Mouse (Mus musculus): ENCODE results near the gene Ilf3. TPM values are rescaled to one million over a fixed set of nuclear protein-coding genes. Genes with fewer than 3 reads are reported as not detected.

Ilf3 gene
- total RNA-seq, 1 experiment from 2014 or later, result 95.9 TPM

- no peak for ATAC-seq (replicated peaks; ENCODE audit: low read depth, poor library complexity, severe bottlenecking)
Observed at GRCm38 (mm10) chr9:21433766-21434165, 66.1 kb downstream of the Ilf3 start.

- no peak for ATAC-seq (replicated peaks; ENCODE audit: low read depth, poor library complexity, severe bottlenecking)
Observed at GRCm38 (mm10) chr9:21434410-21434809, 66.7 kb downstream of the Ilf3 start.

- ATAC-seq (replicated peaks; ENCODE audit: low read depth, poor library complexity, severe bottlenecking), result peak; percentile 74
Observed at GRCm38 (mm10) chr9:21435777-21436635, 68.3 kb downstream of the Ilf3 start.

DNA sequence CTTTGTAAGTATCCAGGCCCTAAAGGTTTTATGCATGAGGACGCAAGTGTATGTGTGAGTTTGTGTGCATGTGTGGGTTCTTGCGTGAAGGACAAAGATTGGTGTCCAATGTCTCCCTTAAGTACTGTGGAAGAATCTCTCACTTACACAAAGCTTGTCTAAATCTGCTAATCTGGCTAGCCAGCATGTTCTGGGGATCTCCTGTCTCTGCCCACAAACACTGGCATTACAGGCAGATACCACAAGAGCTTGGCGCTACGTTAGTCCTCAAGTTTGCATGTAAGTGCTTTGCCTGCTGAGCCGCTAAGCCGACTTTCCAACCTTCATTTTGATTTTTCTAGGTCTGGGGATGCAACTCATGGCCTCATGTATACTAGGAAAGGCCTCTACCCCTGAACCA is 69.9 kb downstream of the Ilf3 start:
- ATAC-seq (replicated peaks; ENCODE audit: low read depth, poor library complexity, severe bottlenecking), result peak; percentile 27; the same call in 1 of the 2 replicates

DNA sequence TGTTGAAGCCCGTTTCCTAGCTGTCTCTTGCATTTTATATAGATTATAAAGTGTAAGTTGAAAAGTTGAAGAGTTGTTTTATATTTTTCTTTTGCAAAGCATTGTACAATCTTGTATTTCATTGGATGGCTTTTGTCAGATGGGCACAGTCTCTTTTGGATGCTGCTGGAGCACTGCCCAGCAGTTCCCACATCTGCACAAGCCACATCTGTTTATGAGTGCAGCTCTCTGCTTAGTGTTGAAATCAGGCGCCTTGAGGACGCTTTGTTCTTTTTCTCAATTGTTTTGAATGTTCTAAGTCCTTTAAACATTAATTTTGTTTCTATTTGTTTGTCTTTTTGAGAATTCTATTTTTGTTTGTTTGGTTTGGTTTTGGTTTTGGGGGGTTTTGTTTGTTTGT is 70.5 kb downstream of the Ilf3 start:
- no peak for ATAC-seq (replicated peaks; ENCODE audit: low read depth, poor library complexity, severe bottlenecking)

- no peak for ATAC-seq (replicated peaks; ENCODE audit: low read depth, poor library complexity, severe bottlenecking)
Observed at GRCm38 (mm10) chr9:21439456-21439855, 71.8 kb downstream of the Ilf3 start.

DNA sequence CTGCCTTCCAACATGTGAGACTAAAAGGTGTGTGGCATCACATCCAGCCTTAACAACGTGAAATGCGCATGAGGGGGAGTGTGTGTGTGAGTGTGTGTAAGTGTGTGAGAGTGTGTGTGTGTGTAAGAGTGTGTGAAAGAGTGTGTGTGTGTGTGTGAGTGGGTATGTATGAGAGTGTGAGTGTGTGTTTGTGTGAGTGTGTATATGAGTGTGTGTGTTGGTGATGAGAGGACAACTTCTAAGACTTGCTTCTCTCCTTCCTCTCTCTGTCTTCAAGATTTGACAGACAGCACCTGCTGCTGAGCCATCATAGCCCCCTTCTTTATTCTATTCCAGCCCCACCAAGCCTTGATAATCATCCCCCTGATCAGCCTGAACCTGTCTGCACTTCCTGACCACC is 72.2 kb downstream of the Ilf3 start:
- ATAC-seq (replicated peaks; ENCODE audit: low read depth, poor library complexity, severe bottlenecking), result no peak

- no peak for ATAC-seq (replicated peaks; ENCODE audit: low read depth, poor library complexity, severe bottlenecking)
Observed at GRCm38 (mm10) chr9:21440387-21440786, 72.7 kb downstream of the Ilf3 start.

- ATAC-seq (replicated peaks; ENCODE audit: low read depth, poor library complexity, severe bottlenecking), result no peak
Observed at GRCm38 (mm10) chr9:21443853-21444252, 76.2 kb downstream of the Ilf3 start.

DNA sequence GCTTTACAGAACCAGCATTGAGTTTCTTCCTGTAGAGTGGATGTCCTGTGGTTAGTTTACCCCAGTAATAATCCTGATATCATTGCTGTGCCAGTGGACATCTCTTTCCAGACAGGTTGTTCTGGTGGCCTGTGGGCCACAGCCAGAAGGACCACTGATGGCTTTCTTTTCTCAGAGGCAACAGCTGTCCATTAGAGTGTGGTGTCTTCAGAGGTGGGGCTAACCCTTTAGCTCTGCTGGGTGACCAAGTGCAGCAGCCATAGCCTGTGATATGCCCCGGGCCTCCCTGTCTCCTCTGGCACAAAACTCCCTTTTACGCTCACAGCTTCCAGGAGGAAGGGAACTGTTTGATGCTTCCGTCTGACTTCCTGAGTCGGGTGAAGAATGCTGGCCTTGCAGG is 76.9 kb downstream of the Ilf3 start:
- ATAC-seq (replicated peaks; ENCODE audit: low read depth, poor library complexity, severe bottlenecking), result no peak

DNA sequence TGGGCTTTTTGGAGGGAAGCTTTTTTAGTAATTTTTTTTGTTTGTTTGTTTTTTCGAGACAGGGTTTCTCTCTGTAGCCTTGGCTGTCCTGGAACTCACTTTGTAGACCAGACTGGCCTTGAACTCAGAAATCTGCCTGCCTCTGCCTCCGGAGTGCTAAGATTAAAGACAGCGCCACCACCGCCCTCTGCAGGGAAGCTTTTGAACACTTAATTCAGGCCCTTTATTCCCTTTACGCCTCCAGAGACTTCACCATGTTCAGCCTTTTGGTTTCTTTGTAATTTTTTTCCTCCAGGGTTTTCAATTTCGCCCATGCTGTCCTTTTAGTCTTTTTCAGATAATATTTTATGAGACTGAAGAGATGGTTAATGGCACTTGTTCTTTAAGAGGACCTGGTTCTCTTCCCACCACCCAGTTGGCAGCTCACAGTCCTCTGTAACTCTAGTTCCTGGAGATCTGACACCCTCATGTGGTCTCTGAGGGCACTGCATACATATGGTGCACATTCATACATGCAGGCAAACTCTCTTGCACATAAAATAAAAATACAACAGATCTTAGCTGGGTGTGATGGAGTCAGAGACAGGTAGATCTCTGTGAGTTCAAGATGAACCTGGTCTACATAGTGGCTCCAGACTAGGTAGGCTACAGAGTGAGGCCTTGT is 77.5 kb downstream of the Ilf3 start:
- ATAC-seq (replicated peaks; ENCODE audit: low read depth, poor library complexity, severe bottlenecking), result no peak

DNA sequence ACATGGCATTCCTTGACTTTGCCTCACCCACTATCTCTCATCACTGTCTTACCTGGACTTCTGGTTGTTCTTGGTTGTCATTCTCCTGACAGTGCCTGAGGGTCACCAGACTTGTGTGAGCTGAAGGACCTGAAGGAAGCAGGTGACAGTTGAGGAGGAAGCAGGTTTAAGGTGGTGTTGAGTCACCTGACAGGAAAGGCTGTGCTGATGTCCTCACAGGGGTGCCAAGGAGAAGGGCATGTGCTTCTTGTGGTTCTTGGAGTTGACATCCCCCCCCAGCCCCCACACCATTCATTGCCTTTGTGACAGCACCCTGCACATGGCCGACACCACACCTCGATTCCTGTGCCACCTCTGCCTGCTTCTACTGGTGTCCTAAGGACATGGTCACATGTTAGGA is 80.1 kb downstream of the Ilf3 start:
- no peak for ATAC-seq (replicated peaks; ENCODE audit: low read depth, poor library complexity, severe bottlenecking)

DNA sequence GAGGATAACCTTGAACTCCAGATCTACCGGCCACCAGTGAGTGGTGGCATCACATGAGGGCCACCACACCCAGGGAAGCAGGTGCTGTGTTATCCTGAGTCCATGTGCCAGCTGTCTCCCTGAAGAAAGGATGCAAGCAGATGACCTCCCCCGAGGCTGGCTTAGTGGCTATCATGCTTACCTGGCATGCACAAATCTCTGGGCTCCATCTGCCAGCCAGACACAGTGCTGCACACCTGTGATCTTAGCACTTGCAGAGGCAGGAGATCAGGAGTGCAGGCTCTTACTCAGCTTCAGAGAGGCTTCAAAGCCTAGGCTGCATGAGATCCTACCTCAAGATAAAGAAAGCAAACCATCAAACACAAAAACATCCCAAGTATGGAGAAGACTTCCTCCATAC is 82.0 kb downstream of the Ilf3 start:
- no peak for ATAC-seq (replicated peaks; ENCODE audit: low read depth, poor library complexity, severe bottlenecking)

DNA sequence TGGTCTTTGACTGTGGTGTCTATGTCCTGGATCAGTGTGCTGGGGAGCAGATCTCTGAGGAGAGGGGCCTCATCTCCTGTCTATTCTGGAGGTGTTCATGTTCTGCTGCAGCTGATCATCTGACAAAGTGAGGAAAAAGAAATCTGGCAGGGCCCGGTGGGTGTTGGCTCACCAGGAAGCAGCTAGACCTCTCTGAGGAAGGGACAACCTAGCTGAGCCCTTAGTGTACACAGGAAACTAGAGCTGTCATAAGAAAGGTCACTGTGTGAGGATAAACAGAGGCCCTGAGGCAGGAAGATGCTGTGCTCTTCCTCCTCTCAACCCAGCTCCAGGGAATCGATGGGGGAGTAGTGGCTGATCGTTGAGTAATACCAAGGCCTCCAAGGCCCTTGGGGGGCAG is 82.6 kb downstream of the Ilf3 start:
- ATAC-seq (replicated peaks; ENCODE audit: low read depth, poor library complexity, severe bottlenecking), result no peak

DNA sequence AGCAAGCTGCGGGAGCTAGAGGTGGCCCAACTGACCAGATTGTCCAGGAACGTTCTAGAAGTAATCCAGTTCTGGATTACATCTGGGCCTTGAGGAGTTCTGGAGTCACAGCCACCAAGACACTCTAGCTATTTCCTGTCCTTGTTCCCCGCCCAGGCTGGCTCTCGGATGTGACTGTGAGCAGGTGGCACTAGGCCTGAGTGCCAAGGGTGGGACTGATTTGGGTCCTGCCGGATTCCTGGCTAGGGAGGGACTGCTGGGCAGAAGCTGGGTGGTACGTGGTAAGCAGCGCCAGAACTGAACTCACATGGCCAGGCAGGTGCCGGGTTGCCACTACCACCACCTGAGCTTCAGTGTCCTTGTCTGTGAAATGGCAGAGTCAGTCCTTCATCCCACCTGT is 83.7 kb downstream of the Ilf3 start:
- no peak for ATAC-seq (replicated peaks; ENCODE audit: low read depth, poor library complexity, severe bottlenecking)

DNA sequence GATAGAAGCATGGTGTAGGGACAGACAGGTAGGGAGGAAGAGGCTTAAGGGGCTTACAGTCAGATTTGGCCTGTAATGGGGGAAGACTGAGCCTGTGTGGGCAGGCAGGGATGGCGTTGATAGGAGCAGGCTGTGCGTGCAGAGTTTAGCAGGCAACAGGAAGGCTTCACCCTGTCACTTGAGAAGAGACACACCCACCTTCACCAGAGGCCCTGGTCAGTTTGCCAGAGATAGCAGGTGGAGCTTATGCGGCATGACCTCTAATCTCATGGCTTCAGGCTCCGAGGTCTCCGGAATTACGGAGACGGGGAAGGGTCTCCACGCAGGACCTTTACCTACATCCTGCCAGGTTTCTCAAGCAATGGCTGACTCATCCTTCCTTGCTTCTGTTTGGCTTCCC is 84.2 kb downstream of the Ilf3 start:
- ATAC-seq (replicated peaks; ENCODE audit: low read depth, poor library complexity, severe bottlenecking), result peak; percentile 37; the same call in 1 of the 2 replicates

GRCm38 (mm10) chr9:21453003-21453402 is 85.3 kb downstream of the Ilf3 start:
- ATAC-seq (replicated peaks; ENCODE audit: low read depth, poor library complexity, severe bottlenecking), result peak; percentile 82

DNA sequence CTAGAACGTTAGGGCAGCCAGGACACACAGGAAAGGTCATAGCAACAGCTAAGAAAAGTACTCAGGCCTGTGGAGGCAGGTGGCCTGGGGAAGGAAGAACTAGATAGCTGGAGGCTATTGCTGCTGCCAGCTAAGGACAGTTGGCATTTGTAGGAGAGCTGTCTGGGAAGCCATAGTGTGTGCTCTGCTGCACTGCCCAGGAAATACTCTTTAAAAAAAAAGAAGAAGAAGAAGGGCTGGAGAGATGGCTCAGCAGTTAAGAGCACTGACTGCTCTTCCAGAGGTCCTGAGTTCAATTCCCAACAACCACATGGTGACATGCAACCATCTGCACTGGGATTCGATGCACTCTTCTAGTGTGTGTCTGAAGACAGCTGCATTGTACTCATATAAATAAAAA is 85.8 kb downstream of the Ilf3 start:
- ATAC-seq (replicated peaks; ENCODE audit: low read depth, poor library complexity, severe bottlenecking), result 0 out of 2 replicates have a peak, but pooled peaks have one; percentile 7

- no peak for ATAC-seq (replicated peaks; ENCODE audit: low read depth, poor library complexity, severe bottlenecking)
Observed at GRCm38 (mm10) chr9:21454556-21454955, 86.9 kb downstream of the Ilf3 start.
